Mouse (Mus musculus): ENCODE results near the gene Eef2kmt. TPM values are rescaled to one million over a fixed set of nuclear protein-coding genes. Genes with fewer than 3 reads are reported as not detected.

The Eef2kmt gene
- polyA plus RNA-seq, 1 experiment from 2014 or later = 13.0 TPM

DNA sequence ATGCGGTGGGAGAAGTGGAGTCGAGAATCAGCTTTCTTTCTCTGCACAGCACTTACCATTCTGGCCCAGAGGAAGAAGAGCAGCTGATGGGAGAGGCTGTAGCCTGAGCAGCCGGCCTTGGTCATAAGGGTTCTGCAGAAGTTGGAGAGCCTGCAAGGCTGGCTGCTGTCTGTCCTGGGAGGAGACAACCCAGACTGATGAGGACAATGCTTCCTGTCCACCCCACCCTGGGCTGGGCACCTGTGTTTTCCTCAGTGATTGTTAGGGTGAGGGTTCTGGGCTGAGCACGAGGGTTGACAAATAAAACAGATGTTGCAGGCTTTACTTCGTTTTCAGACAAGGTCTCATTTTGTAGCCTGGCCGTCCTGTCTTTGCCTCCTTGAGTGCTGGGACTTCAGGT, 39.1 kb downstream of the Eef2kmt start:
- Histone ChIP-seq H3K4me3 (ENCODE audit: low read depth, low read length) (no peak overlapping the region), H3K9ac (ENCODE audit: low read depth, low read length) (no peak overlapping the region), H3K27ac (ENCODE audit: low read depth, low read length) (no peak overlapping the region), H3K27me3 (ENCODE audit: control insufficient read depth, insufficient read depth, low read length) (no peaks in the 10 kb centered on the region), H3K4me2 (replicated peaks; ENCODE audit: low read depth, low read length) (no peak overlapping the region), H3K36me3 (ENCODE audit: control insufficient read depth, insufficient read depth, low read length) (no peaks in the 10 kb centered on the region), H3K4me1 (replicated peaks; ENCODE audit: control insufficient read depth, insufficient read depth, low read length) (no peaks in the 10 kb centered on the region), H3K9me3 (ENCODE audit: control insufficient read depth, low read length) (no peaks in the 10 kb centered on the region)
- ATAC-seq (ENCODE audit: low FRiP score) (no peak), DNase-seq (ENCODE audit: low spot score) (no peak)
- 65% methylated on average over 6 of the region's 6 CpGs for WGBS

DNA sequence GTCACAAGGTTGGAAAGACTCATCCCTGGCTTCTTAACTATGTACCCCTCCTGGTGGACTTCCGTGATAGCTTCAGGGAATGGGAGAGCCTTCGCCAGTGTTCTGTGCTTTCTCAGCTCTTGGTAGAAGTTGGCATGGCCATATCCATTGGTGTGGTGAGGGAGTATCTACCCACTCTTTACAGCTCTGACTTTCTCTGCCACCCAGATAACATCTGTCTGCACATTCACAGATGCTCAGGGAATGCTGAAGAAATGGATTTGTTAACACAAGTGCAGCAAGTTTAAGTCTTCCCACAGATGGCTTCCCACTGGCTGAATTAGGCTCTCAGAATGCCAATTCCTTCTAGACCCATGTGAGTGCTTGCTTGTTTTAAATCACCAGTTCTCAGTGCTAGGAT, 41.7 kb downstream of the Eef2kmt start:
- Histone ChIP-seq H3K4me3 (ENCODE audit: low read depth, low read length) (no peak overlapping the region), H3K27me3 (ENCODE audit: control insufficient read depth, insufficient read depth, low read length) (no peaks in the 10 kb centered on the region), H3K36me3 (ENCODE audit: control insufficient read depth, insufficient read depth, low read length) (no peaks in the 10 kb centered on the region), H3K27ac (ENCODE audit: low read depth, low read length) (no peak overlapping the region), H3K9ac (ENCODE audit: low read depth, low read length) (no peak overlapping the region), H3K4me2 (replicated peaks; ENCODE audit: low read depth, low read length) (no peak overlapping the region), H3K9me3 (ENCODE audit: control insufficient read depth, low read length) (no peaks in the 10 kb centered on the region), H3K4me1 (replicated peaks; ENCODE audit: control insufficient read depth, insufficient read depth, low read length) (no peaks in the 10 kb centered on the region)
- ATAC-seq (ENCODE audit: low FRiP score) (no peak), DNase-seq (ENCODE audit: low spot score) (no peak)
- WGBS = 95% methylated on average over 2 of the region's 2 CpGs

DNA sequence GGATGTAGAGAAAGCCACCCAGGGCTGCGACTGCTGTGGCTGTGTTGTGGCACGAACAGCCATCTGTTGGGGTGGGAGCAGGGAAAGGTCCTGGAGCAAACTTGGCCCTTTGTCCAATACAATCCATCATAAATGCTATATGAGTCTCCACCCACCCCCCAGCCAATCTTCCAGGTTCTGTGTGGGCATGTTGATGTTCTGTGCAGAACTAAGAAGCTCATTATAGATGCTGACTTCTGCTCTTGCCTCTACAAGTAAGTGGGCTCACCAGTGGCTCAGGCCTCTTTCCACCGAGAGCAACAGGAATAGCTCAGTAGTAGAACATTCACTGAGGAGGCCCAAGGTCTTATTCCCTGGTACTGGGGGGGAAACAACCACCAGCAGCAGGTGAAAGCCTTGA, 43.6 kb downstream of the Eef2kmt start:
- H3K27ac ChIP-seq (ENCODE audit: low read depth, low read length) = no peak overlapping the region
- no peak overlapping the region for H3K9ac ChIP-seq (ENCODE audit: low read depth, low read length)
- H3K27me3 ChIP-seq (ENCODE audit: control insufficient read depth, insufficient read depth, low read length) = no peaks in the 10 kb centered on the region
- DNase-seq (ENCODE audit: low spot score) (no peak), ATAC-seq (ENCODE audit: low FRiP score) (no peak)
- WGBS = 80% methylated on average over 3 of the region's 3 CpGs
- H3K36me3 ChIP-seq (ENCODE audit: control insufficient read depth, insufficient read depth, low read length) = no peaks in the 10 kb centered on the region
- H3K9me3 ChIP-seq (ENCODE audit: control insufficient read depth, low read length) = no peaks in the 10 kb centered on the region
- H3K4me1 ChIP-seq (replicated peaks; ENCODE audit: control insufficient read depth, insufficient read depth, low read length) = no peaks in the 10 kb centered on the region
- H3K4me2 ChIP-seq (replicated peaks; ENCODE audit: low read depth, low read length) = no peak overlapping the region
- H3K4me3 ChIP-seq (ENCODE audit: low read depth, low read length) = no peak overlapping the region

DNA sequence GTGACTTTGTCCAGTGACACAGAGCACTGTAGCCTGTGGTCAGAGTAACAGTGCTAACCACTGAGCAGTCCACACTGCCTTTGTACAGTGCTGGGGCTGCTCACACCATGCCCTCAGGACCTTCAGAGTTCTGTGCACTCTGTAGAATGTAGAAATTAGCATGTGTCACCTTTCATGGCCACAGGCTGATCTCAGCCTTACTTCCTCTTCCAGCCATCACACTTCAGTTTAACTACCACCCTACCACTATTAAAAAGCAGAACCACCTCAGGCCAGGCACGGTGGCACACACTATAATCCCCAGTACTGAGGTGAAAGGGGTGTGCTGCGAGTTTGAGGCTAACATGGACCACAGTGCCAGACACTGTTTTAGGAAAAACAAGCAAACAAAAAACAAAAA, 45.4 kb downstream of the Eef2kmt start:
- H3K27me3 ChIP-seq (ENCODE audit: control insufficient read depth, insufficient read depth, low read length) = no peaks in the 10 kb centered on the region
- H3K4me3 ChIP-seq (ENCODE audit: low read depth, low read length) = no peak overlapping the region
- DNase-seq (ENCODE audit: low spot score) = no peak
- no peak for ATAC-seq (ENCODE audit: low FRiP score)
- H3K9ac ChIP-seq (ENCODE audit: low read depth, low read length) = no peak overlapping the region
- no peak overlapping the region for H3K4me2 ChIP-seq (replicated peaks; ENCODE audit: low read depth, low read length)
- 83% methylated on average over 2 of the region's 2 CpGs for WGBS
- H3K9me3 ChIP-seq (ENCODE audit: control insufficient read depth, low read length) = no peaks in the 10 kb centered on the region
- no peaks in the 10 kb centered on the region for H3K4me1 ChIP-seq (replicated peaks; ENCODE audit: control insufficient read depth, insufficient read depth, low read length)
- H3K27ac ChIP-seq (ENCODE audit: low read depth, low read length) = no peak overlapping the region
- H3K36me3 ChIP-seq (ENCODE audit: control insufficient read depth, insufficient read depth, low read length) = no peaks in the 10 kb centered on the region

DNA sequence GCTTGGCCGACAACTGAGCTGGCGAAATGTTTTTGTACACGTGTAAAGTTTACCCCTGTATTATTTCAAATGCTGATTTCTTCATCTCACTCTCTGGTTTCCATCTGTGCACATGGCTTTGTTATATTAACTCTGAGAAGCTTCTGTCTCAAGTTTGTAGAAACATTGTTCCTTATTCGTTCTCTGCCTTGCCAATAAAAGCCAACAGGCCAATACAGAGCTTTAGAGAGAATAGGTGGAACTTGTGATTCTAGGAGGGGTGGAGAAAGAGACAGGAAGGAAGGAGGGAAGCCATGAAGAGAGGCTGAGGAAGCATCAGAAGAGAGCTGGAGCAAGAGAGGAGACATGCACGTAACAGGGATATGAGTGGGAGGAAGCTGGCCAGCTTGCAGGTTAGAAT, 49.7 kb downstream of the Eef2kmt start:
- H3K27ac ChIP-seq (ENCODE audit: low read depth, low read length) = no peak overlapping the region
- H3K9ac ChIP-seq (ENCODE audit: low read depth, low read length) = no peak overlapping the region
- H3K9me3 ChIP-seq (ENCODE audit: control insufficient read depth, low read length) = no peaks in the 10 kb centered on the region
- H3K27me3 ChIP-seq (ENCODE audit: control insufficient read depth, insufficient read depth, low read length) = no peaks in the 10 kb centered on the region
- H3K4me1 ChIP-seq (replicated peaks; ENCODE audit: control insufficient read depth, insufficient read depth, low read length) = no peaks in the 10 kb centered on the region
- ATAC-seq (ENCODE audit: low FRiP score) = no peak
- no peak for DNase-seq (ENCODE audit: low spot score)
- 71% methylated on average over 5 of the region's 5 CpGs for WGBS
- no peaks in the 10 kb centered on the region for H3K36me3 ChIP-seq (ENCODE audit: control insufficient read depth, insufficient read depth, low read length)
- no peak overlapping the region for H3K4me2 ChIP-seq (replicated peaks; ENCODE audit: low read depth, low read length)
- no peak overlapping the region for H3K4me3 ChIP-seq (ENCODE audit: low read depth, low read length)

DNA sequence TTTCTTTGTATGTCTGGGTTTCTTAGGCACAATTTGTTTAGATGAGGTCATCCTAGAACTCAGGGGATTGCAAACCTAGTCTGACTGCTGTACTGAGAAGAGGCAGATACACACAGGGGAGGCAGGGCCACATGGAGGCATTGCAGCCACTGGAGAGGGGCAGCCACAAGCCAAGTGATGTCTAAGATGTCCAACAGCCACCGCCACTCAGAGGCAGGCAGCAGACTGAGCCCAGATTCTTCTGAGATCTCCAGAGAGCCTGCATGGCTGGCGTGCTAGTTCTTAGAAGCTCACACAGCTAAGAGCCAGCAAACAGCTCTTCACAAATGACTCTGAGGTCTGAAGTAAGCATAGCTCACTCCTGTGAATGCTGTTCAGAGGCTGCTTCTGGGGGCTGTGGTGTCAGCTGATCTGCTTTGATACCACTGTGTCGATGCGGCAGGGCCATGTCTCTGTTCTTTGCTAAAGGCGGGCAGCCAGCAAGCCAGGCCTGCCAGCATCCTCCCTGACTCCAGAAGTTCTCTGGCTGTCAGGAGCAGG, 50.3 kb downstream of the Eef2kmt start:
- Histone ChIP-seq H3K4me2 (replicated peaks; ENCODE audit: low read depth, low read length) (no peak overlapping the region), H3K9me3 (ENCODE audit: control insufficient read depth, low read length) (no peaks in the 10 kb centered on the region), H3K27me3 (ENCODE audit: control insufficient read depth, insufficient read depth, low read length) (no peaks in the 10 kb centered on the region), H3K9ac (ENCODE audit: low read depth, low read length) (no peak overlapping the region), H3K4me3 (ENCODE audit: low read depth, low read length) (no peak overlapping the region), H3K36me3 (ENCODE audit: control insufficient read depth, insufficient read depth, low read length) (no peaks in the 10 kb centered on the region), H3K4me1 (replicated peaks; ENCODE audit: control insufficient read depth, insufficient read depth, low read length) (no peaks in the 10 kb centered on the region), H3K27ac (ENCODE audit: low read depth, low read length) (no peak overlapping the region)
- DNase-seq (ENCODE audit: low spot score) (no peak), ATAC-seq (ENCODE audit: low FRiP score) (no peak)
- 84% methylated on average over 5 of the region's 5 CpGs for WGBS

DNA sequence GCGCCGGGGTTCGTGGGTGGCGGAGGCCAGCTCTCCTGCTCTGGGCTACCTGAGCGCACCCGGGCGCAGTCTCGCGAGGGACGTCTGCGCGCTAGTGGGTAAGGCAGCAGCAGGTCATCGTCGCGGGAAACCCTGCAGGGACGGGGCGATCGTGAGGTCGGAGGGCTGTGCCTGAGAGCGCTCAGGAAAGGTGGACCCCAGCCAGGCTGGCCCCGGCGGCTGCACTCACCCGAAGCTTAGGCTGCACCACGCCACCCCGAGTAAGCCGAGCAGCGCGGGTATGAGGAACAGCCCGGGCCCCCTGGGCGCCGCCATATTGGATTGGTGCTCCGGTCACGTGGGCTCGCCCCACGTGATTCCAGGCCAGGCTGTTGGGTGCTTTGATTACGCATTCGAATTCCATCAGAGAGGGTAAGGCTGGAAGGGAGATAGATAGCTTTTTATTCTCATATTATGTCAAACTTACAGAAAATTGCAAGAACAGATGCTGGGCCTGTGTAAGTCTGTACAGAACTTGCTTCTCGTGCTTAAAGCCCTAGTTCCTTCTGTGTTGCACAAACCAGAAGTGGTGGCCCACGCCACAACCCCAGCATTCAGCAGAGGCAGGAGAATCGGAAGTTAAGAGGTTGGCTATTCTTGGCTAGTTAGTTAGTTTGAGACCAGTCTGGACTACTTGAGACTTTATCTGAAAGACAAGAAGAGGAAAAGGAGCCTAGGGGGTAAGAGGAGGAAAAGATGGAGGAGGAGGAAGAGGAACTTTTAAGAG, 51.9 kb downstream of the Eef2kmt start, which contains the start of gene Nagpa:
Gene Nagpa (minus strand): TSS at position 345 of the 766 bp plus-strand sequence.
- Histone ChIP-seq H3K9me3 (ENCODE audit: control insufficient read depth, low read length) (no peaks in the 10 kb centered on the region), H3K4me1 (replicated peaks; ENCODE audit: control insufficient read depth, insufficient read depth, low read length) (no peaks in the 10 kb centered on the region), H3K4me3 (ENCODE audit: low read depth, low read length) (peak within 1 kb of the TSS; percentile 85), H3K27me3 (ENCODE audit: control insufficient read depth, insufficient read depth, low read length) (no peaks in the 10 kb centered on the region), H3K27ac (ENCODE audit: low read depth, low read length) (no peak within 1 kb of the TSS), H3K36me3 (ENCODE audit: control insufficient read depth, insufficient read depth, low read length) (no peaks in the 10 kb centered on the region), H3K4me2 (replicated peaks; ENCODE audit: low read depth, low read length) (peak within 1 kb of the TSS; percentile 91), H3K9ac (ENCODE audit: low read depth, low read length) (peak within 1 kb of the TSS; percentile 68)
- ATAC-seq (ENCODE audit: low FRiP score) (peak; percentile 91), DNase-seq (ENCODE audit: low spot score) (peak; percentile 94)
- 5% methylated on average over 39 of the region's 40 CpGs for WGBS

DNA sequence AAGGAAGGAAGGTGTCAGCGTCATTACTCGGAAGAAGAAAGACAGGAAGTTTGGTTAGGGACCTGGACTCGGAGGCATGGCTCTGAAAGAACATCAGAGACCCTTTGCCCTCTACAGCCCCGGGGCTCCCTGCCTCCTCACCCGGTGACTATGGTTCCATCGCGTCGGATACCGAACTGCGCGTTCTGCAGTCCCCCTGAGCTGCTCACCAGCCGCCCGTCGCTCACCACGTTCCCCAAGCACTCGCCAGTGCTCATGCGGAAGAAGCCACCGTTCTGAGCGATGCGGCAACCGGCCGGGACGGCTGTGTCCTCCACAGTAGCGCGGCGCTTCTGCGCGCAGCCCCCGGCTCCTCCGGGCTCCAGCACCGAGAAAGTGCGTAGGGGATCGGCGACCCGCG, 52.6 kb downstream of the Eef2kmt start:
- Histone ChIP-seq H3K27me3 (ENCODE audit: control insufficient read depth, insufficient read depth, low read length) (no peaks in the 10 kb centered on the region), H3K9ac (ENCODE audit: low read depth, low read length) (peak overlapping the region; percentile 68), H3K36me3 (ENCODE audit: control insufficient read depth, insufficient read depth, low read length) (no peaks in the 10 kb centered on the region), H3K4me2 (replicated peaks; ENCODE audit: low read depth, low read length) (peak overlapping the region; percentile 91), H3K4me3 (ENCODE audit: low read depth, low read length) (peak overlapping the region; percentile 85), H3K9me3 (ENCODE audit: control insufficient read depth, low read length) (no peaks in the 10 kb centered on the region), H3K27ac (ENCODE audit: low read depth, low read length) (no peak overlapping the region), H3K4me1 (replicated peaks; ENCODE audit: control insufficient read depth, insufficient read depth, low read length) (no peaks in the 10 kb centered on the region)
- no peak for DNase-seq (ENCODE audit: low spot score)
- peak; percentile 62 for ATAC-seq (ENCODE audit: low FRiP score)
- 1% methylated on average over 36 of the region's 36 CpGs for WGBS

DNA sequence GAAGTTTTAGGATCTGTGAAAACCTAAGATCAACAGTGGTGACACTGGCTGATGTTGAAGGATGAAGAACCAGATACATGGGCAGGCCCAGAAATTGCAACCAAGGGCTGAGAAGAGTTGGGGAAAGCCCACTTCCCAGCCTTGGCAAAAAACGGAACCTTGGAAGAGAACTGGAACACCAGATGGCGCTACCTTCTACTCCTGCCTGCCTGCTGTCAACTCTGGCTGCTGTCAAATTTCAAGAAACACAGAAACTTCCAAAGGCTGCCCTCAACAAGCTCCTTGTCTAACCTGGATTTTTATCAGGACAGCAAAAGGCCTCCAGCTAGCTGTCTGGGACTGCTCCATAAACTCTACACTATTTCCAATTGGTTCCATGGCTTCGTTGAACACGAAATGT, 53.1 kb downstream of the Eef2kmt start:
- H3K27ac ChIP-seq (ENCODE audit: low read depth, low read length) = no peak overlapping the region
- 16% methylated on average over 4 of the region's 4 CpGs for WGBS
- no peak overlapping the region for H3K9ac ChIP-seq (ENCODE audit: low read depth, low read length)
- H3K36me3 ChIP-seq (ENCODE audit: control insufficient read depth, insufficient read depth, low read length) = no peaks in the 10 kb centered on the region
- H3K9me3 ChIP-seq (ENCODE audit: control insufficient read depth, low read length) = no peaks in the 10 kb centered on the region
- DNase-seq (ENCODE audit: low spot score) = peak; percentile 68
- no peaks in the 10 kb centered on the region for H3K4me1 ChIP-seq (replicated peaks; ENCODE audit: control insufficient read depth, insufficient read depth, low read length)
- H3K27me3 ChIP-seq (ENCODE audit: control insufficient read depth, insufficient read depth, low read length) = no peaks in the 10 kb centered on the region
- ATAC-seq (ENCODE audit: low FRiP score) = no peak
- peak overlapping the region; percentile 85 for H3K4me3 ChIP-seq (ENCODE audit: low read depth, low read length)
- H3K4me2 ChIP-seq (replicated peaks; ENCODE audit: low read depth, low read length) = peak overlapping the region; percentile 91; the same call in 1 of the 2 replicates
